Mouse (Mus musculus) embryonic facial prominence, embryonic 11.5 days (tissue): ENCODE data around the gene Rgl2. TPM values are rescaled to one million over a fixed set of nuclear protein-coding genes. Genes with fewer than 3 reads are reported as not detected.

Experiments used
- ATAC-seq: fragments of 200-750 bp; cut with Nextera tagmentation; replicated peaks from 2 replicates; pipeline ENCODE4 v1.8.0; 2017; ENCODE audit warnings: low read depth; ENCODE audit not compliant: insufficient number of reproducible peaks, low FRiP score, low TSS enrichment
- DNase-seq: peaks from one replicate; pipeline ENCODE4 v3.0.0-alpha.2; 2015; ENCODE audit warnings: low spot score
- H3K27ac ChIP-seq: fragments of 300-500 bp; sonication (generic); replicated peaks from 2 replicates; pipeline ENCODE4 v1.5.1; 2014; ENCODE audit warnings: mild to moderate bottlenecking, low read depth, low read length, control low read depth
- H3K27me3 ChIP-seq: fragments of 300-500 bp; sonication (generic); 2 replicates; pipeline ENCODE4 v1.6.1; 2014; ENCODE audit warnings: mild to moderate bottlenecking, low read length, moderate library complexity, mixed read lengths; ENCODE audit not compliant: control insufficient read depth, insufficient read depth
- H3K36me3 ChIP-seq: fragments of 300-500 bp; sonication (generic); replicated peaks from 2 replicates; pipeline ENCODE4 v1.6.1; 2014; ENCODE audit warnings: low read depth, mild to moderate bottlenecking, low read length, moderate library complexity, mixed read lengths; ENCODE audit not compliant: control insufficient read depth, insufficient read depth
- H3K4me1 ChIP-seq: fragments of 300-500 bp; sonication (generic); 2 replicates; pipeline ENCODE4 v1.6.1; 2014; ENCODE audit warnings: low read length, mixed read lengths; ENCODE audit not compliant: control insufficient read depth, insufficient read depth
- H3K4me2 ChIP-seq: fragments of 300-500 bp; sonication (generic); 2 replicates; pipeline ENCODE4 v1.6.1; 2014; ENCODE audit warnings: low read depth, mild to moderate bottlenecking, control low read depth, low read length, moderate library complexity
- H3K4me3 ChIP-seq: fragments of 300-500 bp; sonication (generic); 2 replicates; pipeline ENCODE4 v1.5.1; 2014; ENCODE audit warnings: low read depth, low read length, control low read depth
- H3K9ac ChIP-seq: fragments of 300-500 bp; sonication (generic); replicated peaks from 2 replicates; pipeline ENCODE4 v1.6.1; 2014; ENCODE audit warnings: mild to moderate bottlenecking, control low read depth, low read length
- H3K9me3 ChIP-seq: fragments of 300-500 bp; sonication (generic); replicated peaks from 2 replicates; pipeline ENCODE4 v1.6.1; 2016; ENCODE audit warnings: mild to moderate bottlenecking, low read length, inconsistent platforms, mixed read lengths; ENCODE audit not compliant: control insufficient read depth
- WGBS: fragments of 180-500 bp; shearing (Covaris S2); extraction: QIAGEN DNeasy Blood & Tissue Kit; methylation state at CpG from one replicate; pipeline ENCODE4 v1.1.7; 2014; 5-methylcytosine and 5-hydroxymethylcytosine counted together
- polyA plus RNA-seq: library from polyadenylated mRNA; unstranded; fragments of >200 nt; fragmentation: Nextera tagmentation; extraction: Ambion mirVana; gene quantifications from 2 replicates; pipeline ENCODE4 v1.2.1, GENCODE M21; 2014

The Rgl2 gene
- polyA plus RNA-seq, 1 experiment from 2014 or later, result 26.3 TPM

DNA sequence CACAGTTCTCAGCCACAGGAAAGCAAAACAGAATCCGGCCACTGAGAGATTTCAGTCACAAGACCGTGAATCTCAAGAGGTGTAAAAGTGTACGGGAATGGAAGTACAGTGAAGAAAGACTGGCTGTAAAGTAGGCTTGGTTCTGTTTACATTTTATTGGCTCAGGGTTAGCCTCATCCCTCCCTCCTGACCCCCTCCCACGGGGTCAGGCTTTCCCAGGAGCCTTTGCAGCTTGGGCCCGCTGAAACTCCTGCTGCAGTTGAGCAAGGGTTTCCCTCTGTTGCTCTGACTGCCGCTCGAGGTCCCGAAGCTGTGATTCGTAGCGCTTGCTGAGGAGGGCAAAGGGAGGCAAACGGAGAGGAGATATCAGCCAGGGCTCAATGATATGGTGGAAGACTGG lies 9.4 kb downstream of the Rgl2 start:
- peaks cover 8% of the 10 kb centered on the region for H3K36me3 ChIP-seq
- no peaks in the 10 kb centered on the region for H3K27me3 ChIP-seq
- H3K27ac ChIP-seq, result no peak overlapping the region
- DNase-seq (no peak), ATAC-seq (no peak)
- H3K9ac ChIP-seq, result no peak overlapping the region
- peak overlapping the region; percentile 77; the same call in 1 of the 2 replicates for H3K4me3 ChIP-seq
- H3K4me1 ChIP-seq, result no peaks in the 10 kb centered on the region
- H3K9me3 ChIP-seq, result no peaks in the 10 kb centered on the region
- no peak overlapping the region for H3K4me2 ChIP-seq
- 85% methylated on average over 11 of the region's 11 CpGs for WGBS

DNA sequence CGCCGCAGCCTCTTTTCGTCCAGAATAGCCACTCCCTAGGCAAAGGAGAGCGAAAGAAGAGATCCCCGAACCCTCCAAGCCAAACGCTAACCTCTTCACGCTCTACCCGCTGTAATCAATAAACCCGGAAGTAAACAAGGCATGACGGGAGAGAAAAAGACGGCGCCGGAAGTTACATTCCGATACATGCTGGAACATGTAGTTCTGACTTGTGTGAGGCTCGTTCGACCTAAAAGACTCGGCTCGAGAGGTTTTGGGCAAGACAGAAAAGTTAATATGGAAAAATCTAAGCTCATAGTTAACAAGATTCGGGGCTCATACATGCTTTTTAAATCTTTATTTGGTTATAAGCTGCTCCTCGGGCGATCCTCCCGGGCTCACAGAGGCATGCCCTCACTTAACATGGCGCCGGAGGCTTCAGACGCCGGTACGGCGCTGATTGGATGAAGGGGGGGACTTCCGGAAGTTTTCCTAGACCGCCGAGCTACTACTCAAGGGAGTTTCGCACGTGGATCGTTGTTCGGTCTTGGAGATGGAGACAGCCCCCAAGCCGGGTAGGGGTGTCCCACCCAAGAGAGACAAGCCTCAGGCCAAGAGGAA lies 11.0 kb downstream of the Rgl2 start, which contains the start of the genes Pfdn6 and Wdr46:
TSS of gene Pfdn6 (minus strand) at position 138 of the 600 bp plus-strand sequence.
TSS of gene Wdr46 (plus strand) at position 455 of the 600 bp plus-strand sequence.
- DNase-seq (peak; percentile 94), ATAC-seq (peak; percentile 72)
- Histone ChIP-seq H3K4me2 (peak within 1 kb of the TSS; percentile 87), H3K9me3 (no peaks in the 10 kb centered on the region), H3K9ac (peak within 1 kb of the TSS; percentile 70), H3K4me1 (no peaks in the 10 kb centered on the region), H3K4me3 (peak within 1 kb of the TSS; percentile 77), H3K27ac (0 out of 2 replicates have a peak within 1 kb of the TSS, but pooled peaks have one; percentile 2), H3K36me3 (peaks cover 11% of the 10 kb centered on the region), H3K27me3 (no peaks in the 10 kb centered on the region)
- WGBS, result 0% methylated on average over 36 of the region's 36 CpGs

DNA sequence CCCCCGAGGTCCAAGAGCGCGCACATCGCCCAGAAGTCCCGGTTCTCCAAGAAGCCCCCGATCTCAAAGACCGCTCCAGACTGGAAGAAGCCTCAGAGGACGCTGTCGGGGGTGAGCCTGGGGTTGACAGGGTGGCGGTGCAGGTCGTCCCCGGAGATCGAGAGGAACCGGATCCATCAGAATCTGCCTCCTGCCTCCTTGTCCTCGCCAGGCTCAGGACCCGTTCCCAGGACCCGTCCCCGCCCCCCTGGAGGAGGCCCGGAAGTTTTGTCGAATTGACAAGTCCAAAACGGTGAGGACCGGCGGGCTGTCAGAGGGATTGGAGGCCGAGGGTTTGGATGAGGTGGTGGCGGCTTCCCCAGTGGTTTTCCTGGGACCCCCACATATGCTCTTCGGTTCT lies 11.6 kb downstream of the Rgl2 start:
- H3K9me3 ChIP-seq, result no peaks in the 10 kb centered on the region
- H3K4me1 ChIP-seq, result no peaks in the 10 kb centered on the region
- peak overlapping the region; percentile 87 for H3K4me2 ChIP-seq
- H3K36me3 ChIP-seq, result peaks cover 11% of the 10 kb centered on the region
- no peak overlapping the region for H3K27ac ChIP-seq
- no peaks in the 10 kb centered on the region for H3K27me3 ChIP-seq
- 2% methylated on average over 26 of the region's 26 CpGs for WGBS
- H3K4me3 ChIP-seq, result peak overlapping the region; percentile 77
- DNase-seq, result no peak
- peak overlapping the region; percentile 70 for H3K9ac ChIP-seq
- ATAC-seq, result no peak

DNA sequence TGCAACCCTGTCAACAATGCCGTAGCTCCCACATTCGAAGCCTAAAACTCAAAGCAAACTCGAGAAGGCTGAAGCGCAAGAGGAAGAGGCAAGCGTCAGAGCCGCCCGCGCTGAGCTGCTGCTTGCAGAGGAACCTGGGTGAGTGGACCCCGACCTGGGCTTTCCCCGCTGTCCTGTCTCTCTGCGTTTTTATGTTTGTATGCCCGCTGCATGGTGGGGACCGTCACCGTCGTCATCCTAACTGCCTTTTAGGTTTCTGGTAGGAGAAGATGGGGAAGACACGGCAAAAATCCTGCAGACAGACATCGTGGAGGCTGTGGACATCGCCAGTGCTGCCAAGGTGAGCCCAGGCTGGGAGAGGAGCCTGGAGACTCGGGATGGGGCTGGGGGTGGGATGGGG lies 12.0 kb downstream of the Rgl2 start:
- no peaks in the 10 kb centered on the region for H3K4me1 ChIP-seq
- 61% methylated on average over 19 of the region's 19 CpGs for WGBS
- H3K36me3 ChIP-seq, result peaks cover 11% of the 10 kb centered on the region
- no peaks in the 10 kb centered on the region for H3K27me3 ChIP-seq
- H3K4me2 ChIP-seq, result peak overlapping the region; percentile 87
- H3K4me3 ChIP-seq, result peak overlapping the region; percentile 77
- no peak overlapping the region for H3K27ac ChIP-seq
- DNase-seq, result no peak
- no peaks in the 10 kb centered on the region for H3K9me3 ChIP-seq
- ATAC-seq, result no peak
- peak overlapping the region; percentile 70 for H3K9ac ChIP-seq

DNA sequence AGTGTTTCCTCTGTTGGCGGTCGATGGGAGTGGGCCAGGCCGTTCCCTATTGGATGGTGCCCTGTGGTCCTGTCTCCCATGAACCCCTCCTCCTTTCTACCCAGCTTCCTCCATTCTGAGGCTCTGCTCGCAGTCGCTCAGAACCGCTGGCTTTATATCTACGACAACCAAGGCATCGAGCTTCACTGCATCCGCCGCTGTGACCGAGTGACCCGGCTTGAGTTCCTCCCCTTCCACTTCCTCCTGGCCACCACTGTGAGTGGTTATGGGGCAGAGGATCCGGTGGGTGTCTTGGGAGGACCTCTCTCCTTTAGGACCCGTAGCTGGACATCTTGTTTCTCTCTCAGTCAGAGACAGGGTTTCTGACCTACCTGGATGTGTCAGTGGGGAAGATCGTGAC lies 14.1 kb downstream of the Rgl2 start:
- H3K4me2 ChIP-seq, result no peak overlapping the region
- no peaks in the 10 kb centered on the region for H3K27me3 ChIP-seq
- peaks cover 3% of the 10 kb centered on the region; the same call in 1 of the 2 replicates for H3K36me3 ChIP-seq
- no peak overlapping the region for H3K27ac ChIP-seq
- no peak overlapping the region for H3K4me3 ChIP-seq
- no peak overlapping the region for H3K9ac ChIP-seq
- DNase-seq (no peak), ATAC-seq (no peak)
- H3K9me3 ChIP-seq, result no peaks in the 10 kb centered on the region
- no peaks in the 10 kb centered on the region for H3K4me1 ChIP-seq
- WGBS, result 94% methylated on average over 15 of the region's 15 CpGs

DNA sequence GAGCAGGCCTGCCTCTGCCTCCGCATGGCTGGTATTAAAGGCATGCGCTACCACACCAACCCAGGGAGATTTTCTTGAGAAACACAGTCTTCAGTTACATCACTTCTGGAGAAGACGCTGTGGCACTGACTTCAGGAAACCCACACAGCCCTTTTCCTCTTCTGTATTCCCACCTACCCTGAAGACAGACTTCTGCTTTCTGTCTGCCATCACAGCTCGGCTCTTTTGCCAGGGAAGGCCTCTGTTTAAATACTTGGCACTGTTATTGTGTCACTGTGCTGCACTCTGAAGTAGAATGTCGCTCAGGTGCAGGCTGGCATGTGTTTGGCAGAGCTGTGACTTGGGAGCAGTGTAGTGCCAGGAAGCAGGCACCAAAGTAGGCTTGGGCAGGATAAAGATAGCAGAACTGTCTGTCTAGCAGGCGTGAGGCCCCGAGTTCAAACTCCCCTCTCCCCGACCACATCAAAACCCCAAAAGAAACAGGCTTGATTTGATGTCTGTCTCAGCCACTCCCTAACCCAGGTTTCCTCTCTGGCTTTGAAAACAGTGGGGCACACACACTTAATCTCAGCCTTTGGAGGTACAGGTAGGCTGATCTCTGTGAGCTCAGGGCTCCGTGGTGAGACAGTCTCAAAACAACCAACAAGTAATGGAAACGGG lies 18.2 kb downstream of the Rgl2 start:
- no peak overlapping the region for H3K4me2 ChIP-seq
- DNase-seq (no peak), ATAC-seq (no peak)
- H3K4me1 ChIP-seq, result peaks cover 2% of the 10 kb centered on the region; the same call in 1 of the 2 replicates
- no peak overlapping the region for H3K27ac ChIP-seq
- peaks cover 5% of the 10 kb centered on the region for H3K36me3 ChIP-seq
- no peak overlapping the region for H3K4me3 ChIP-seq
- H3K9ac ChIP-seq, result no peak overlapping the region
- H3K27me3 ChIP-seq, result no peaks in the 10 kb centered on the region
- 94% methylated on average over 10 of the region's 10 CpGs for WGBS
- H3K9me3 ChIP-seq, result no peaks in the 10 kb centered on the region

DNA sequence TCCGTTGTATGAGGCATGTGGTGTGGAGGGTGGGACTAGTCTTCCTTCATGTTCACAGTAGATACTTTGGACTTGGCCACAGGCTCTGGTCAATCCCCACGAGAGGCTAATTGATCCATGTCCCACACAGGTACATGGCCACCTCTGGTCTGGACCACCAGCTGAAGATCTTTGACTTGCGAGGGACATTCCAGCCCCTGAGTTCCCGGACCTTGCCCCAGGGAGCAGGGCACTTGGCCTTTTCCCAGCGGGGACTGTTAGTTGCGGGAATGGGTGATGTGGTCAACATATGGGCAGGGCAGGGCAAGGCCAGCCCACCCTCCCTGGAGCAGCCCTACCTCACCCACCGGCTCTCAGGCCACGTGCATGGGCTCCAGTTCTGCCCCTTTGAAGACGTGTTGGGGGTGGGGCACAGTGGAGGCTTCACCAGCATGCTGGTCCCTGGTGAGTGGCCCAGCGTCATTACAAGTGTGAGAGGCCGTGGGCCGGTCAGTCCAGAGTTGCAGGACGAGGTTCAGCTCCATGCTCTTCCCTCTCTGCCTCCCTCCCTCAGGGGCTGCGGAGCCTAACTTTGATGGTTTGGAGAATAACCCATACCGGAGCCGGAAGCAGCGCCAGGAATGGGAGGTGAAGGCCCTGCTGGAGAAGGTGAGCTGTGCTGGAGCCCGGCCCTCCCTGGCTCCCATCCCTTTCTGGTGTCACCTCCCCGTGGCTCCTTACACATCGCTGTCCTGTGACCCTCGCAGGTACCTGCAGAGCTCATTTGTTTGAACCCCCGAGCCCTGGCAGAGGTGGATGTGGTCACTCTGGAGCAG lies 19.0 kb downstream of the Rgl2 start:
- ATAC-seq, result no peak
- Histone ChIP-seq H3K36me3 (peaks cover 5% of the 10 kb centered on the region), H3K9me3 (no peaks in the 10 kb centered on the region), H3K4me2 (no peak overlapping the region), H3K4me1 (peaks cover 7% of the 10 kb centered on the region), H3K27me3 (no peaks in the 10 kb centered on the region), H3K4me3 (no peak overlapping the region), H3K27ac (no peak overlapping the region), H3K9ac (no peak overlapping the region)
- DNase-seq, result no peak
- 86% methylated on average over 21 of the region's 22 CpGs for WGBS
